Mouse (Mus musculus) embryonic facial prominence, embryonic 15.5 days (tissue): Measurements from ENCODE around the gene Atp6v1g2. TPM values are rescaled to one million over a fixed set of nuclear protein-coding genes. Genes with fewer than 3 reads are reported as not detected.

Experiments
- ATAC-seq: fragments of 200-750 bp; cut with Nextera tagmentation; 2 replicates; pipeline ENCODE4 v1.8.0; 2017; ENCODE audit warnings: low read depth, moderate TSS enrichment; ENCODE audit not compliant: insufficient number of reproducible peaks, low FRiP score, low TSS enrichment
- H3K27ac ChIP-seq: fragments of 300-500 bp; sonication (generic); replicated peaks from 2 replicates; pipeline ENCODE4 v1.5.1; 2015; ENCODE audit warnings: mild to moderate bottlenecking, inconsistent platforms
- H3K27me3 ChIP-seq: fragments of 300-500 bp; sonication (generic); 2 replicates; pipeline ENCODE4 v1.6.1; 2015; ENCODE audit warnings: inconsistent platforms
- H3K36me3 ChIP-seq: fragments of 300-500 bp; sonication (generic); 2 replicates; pipeline ENCODE4 v1.6.1; 2015; ENCODE audit warnings: mild to moderate bottlenecking, inconsistent platforms
- H3K4me1 ChIP-seq: fragments of 300-500 bp; sonication (generic); 2 replicates; pipeline ENCODE4 v1.6.1; 2015; ENCODE audit warnings: inconsistent platforms
- H3K4me2 ChIP-seq: fragments of 300-500 bp; sonication (generic); replicated peaks from 2 replicates; pipeline ENCODE4 v1.6.1; 2015; ENCODE audit warnings: mild to moderate bottlenecking, inconsistent platforms
- H3K4me3 ChIP-seq: fragments of 300-500 bp; sonication (generic); replicated peaks from 2 replicates; pipeline ENCODE4 v1.5.1; 2015; ENCODE audit warnings: mild to moderate bottlenecking, inconsistent platforms
- H3K9ac ChIP-seq: fragments of 300-500 bp; sonication (generic); 2 replicates; pipeline ENCODE4 v1.6.1; 2015; ENCODE audit warnings: inconsistent platforms
- H3K9me3 ChIP-seq: fragments of 300-500 bp; sonication (generic); replicated peaks from 2 replicates; pipeline ENCODE4 v1.6.1; 2016; ENCODE audit warnings: inconsistent platforms
- WGBS: fragments of 180-500 bp; shearing (Covaris S2); methylation state at CpG from one replicate; pipeline ENCODE4 v1.1.7; 2015; 5-methylcytosine and 5-hydroxymethylcytosine counted together
- polyA plus RNA-seq: library from polyadenylated mRNA; unstranded; fragments of >200 nt; fragmentation: Nextera tagmentation; extraction: Ambion mirVana; gene quantifications from 2 replicates; pipeline ENCODE4 v1.2.1, GENCODE M21; 2015

The Atp6v1g2 gene
- polyA plus RNA-seq, 1 experiment from 2014 or later = 4.4 TPM

GRCm38 (mm10) chr17:35258492-35259478 is 25.3 kb downstream of the Atp6v1g2 start:
- 64% methylated on average over 13 of the region's 14 CpGs for WGBS
- ATAC-seq = no peak
- no peak overlapping the region for H3K4me2 ChIP-seq
- H3K4me1 ChIP-seq = peaks cover 14% of the 10 kb centered on the region
- peaks cover 8% of the 10 kb centered on the region; the same call in 1 of the 2 replicates for H3K36me3 ChIP-seq
- H3K9me3 ChIP-seq = no peaks in the 10 kb centered on the region
- no peak overlapping the region for H3K27ac ChIP-seq
- no peak overlapping the region for H3K9ac ChIP-seq
- H3K4me3 ChIP-seq = no peak overlapping the region
- H3K27me3 ChIP-seq = peaks cover 22% of the 10 kb centered on the region

DNA sequence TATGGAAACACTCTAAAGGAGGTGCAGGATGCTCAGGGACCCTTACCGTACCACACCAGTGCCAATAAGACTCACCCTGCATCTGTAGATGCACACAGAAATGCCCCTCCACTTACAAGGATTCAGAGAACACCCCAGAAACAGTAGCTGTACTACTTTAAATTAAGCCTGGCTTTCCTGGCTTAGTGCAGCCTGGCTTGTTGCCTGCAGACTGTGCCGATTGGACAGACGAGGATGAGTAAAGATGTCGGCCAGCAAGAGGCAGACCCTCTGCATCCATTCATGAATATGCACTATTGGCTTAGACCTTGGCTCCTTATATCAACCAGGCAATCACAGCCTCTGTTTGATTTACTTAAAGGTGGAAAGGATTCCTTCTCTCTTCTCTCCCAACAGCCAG is 26.2 kb downstream of the Atp6v1g2 start:
- H3K9me3 ChIP-seq = no peaks in the 10 kb centered on the region
- H3K27ac ChIP-seq = no peak overlapping the region
- 76% methylated on average over 4 of the region's 4 CpGs for WGBS
- no peak for ATAC-seq
- no peak overlapping the region for H3K9ac ChIP-seq
- no peak overlapping the region for H3K4me2 ChIP-seq
- no peak overlapping the region for H3K4me3 ChIP-seq
- peaks cover 22% of the 10 kb centered on the region for H3K27me3 ChIP-seq
- H3K4me1 ChIP-seq = peaks cover 16% of the 10 kb centered on the region
- H3K36me3 ChIP-seq = no peaks in the 10 kb centered on the region

DNA sequence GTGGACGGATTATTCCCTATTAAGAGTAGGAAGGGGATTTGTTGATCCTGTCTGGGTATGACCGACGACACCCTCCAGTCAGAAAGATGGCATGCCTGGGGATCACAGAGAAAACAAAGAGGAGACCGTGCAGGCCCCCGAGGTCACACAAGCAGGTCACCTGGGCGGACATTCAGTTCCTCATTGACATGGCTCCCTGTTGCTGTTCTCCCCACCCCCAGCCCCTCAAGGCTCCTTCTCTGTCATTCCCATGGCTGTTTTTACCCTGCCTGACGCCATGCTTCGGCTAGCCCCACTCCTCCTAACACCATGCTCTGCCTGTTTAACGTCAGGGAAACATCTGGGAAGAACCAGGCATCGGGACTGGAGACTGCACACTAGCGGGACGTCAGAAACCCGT is 28.2 kb downstream of the Atp6v1g2 start:
- Histone ChIP-seq H3K36me3 (no peaks in the 10 kb centered on the region), H3K27ac (no peak overlapping the region), H3K27me3 (peaks cover 37% of the 10 kb centered on the region), H3K4me1 (peaks cover 16% of the 10 kb centered on the region), H3K4me3 (no peak overlapping the region), H3K9me3 (no peaks in the 10 kb centered on the region), H3K4me2 (no peak overlapping the region), H3K9ac (no peak overlapping the region)
- no peak for ATAC-seq
- 60% methylated on average over 13 of the region's 13 CpGs for WGBS

DNA sequence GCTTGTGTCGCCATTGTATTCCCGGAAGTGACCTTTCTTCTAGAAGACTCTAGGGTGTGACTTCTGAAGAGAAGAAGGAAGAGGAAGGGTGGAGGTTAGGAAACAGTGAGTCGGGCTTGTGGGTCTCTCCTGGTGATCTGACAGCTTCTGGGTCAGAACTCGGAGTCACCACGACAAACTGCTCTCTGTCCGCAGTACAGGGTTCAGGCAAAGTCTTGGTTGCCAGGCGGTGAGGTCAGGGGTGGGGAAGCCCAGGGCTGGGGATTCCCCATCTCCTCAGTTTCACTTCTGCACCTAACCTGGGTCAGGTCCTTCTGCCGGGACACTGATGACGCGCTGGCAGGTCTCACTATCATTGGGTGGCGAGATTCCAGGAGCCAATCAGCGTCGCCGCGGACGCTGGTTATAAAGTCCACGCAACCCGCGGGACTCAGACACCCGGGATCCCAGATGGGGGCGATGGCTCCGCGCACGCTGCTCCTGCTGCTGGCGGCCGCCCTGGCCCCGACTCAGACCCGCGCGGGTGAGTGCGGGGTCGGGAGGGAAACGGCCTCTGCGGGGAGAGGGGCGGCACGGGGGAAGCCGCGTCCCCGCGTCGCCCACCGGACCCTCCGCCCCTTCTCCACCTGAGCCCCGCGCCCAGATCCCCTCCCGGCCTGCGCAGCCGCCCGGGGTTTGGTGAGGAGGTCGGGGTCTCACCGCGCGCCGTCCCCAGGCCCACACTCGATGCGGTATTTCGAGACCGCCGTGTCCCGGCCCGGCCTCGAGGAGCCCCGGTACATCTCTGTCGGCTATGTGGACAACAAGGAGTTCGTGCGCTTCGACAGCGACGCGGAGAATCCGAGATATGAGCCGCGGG is 29.4 kb downstream of the Atp6v1g2 start, which contains the start of gene H2-D1:
H2-D1 (plus strand) TSS at position 67 of the 859 bp plus-strand sequence.
- Histone ChIP-seq H3K27ac (no peak within 1 kb of the TSS), H3K9ac (peak within 1 kb of the TSS; percentile 46; the same call in 1 of the 2 replicates), H3K4me3 (peak within 1 kb of the TSS; percentile 67), H3K4me2 (peak within 1 kb of the TSS; percentile 100), H3K36me3 (no peaks in the 10 kb centered on the region), H3K9me3 (no peaks in the 10 kb centered on the region), H3K27me3 (peaks cover 40% of the 10 kb centered on the region), H3K4me1 (peaks cover 16% of the 10 kb centered on the region)
- WGBS = 1% methylated on average over 73 of the region's 73 CpGs
- peak; percentile 88 for ATAC-seq

DNA sequence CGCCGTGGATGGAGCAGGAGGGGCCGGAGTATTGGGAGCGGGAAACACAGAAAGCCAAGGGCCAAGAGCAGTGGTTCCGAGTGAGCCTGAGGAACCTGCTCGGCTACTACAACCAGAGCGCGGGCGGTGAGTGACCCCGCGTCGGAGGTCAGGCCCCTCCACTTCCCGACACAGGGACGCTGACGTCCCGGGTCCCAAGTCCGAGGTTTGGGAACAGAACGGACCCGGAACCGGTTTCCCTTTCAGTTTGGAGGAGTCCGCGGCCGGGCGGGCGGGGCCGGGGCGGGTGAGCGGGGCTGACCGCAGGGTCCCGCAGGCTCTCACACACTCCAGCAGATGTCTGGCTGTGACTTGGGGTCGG is 30.0 kb downstream of the Atp6v1g2 start:
- peak; percentile 24; the same call in 1 of the 2 replicates for ATAC-seq
- H3K27me3 ChIP-seq = peaks cover 40% of the 10 kb centered on the region
- WGBS = 0% methylated on average over 29 of the region's 31 CpGs

DNA sequence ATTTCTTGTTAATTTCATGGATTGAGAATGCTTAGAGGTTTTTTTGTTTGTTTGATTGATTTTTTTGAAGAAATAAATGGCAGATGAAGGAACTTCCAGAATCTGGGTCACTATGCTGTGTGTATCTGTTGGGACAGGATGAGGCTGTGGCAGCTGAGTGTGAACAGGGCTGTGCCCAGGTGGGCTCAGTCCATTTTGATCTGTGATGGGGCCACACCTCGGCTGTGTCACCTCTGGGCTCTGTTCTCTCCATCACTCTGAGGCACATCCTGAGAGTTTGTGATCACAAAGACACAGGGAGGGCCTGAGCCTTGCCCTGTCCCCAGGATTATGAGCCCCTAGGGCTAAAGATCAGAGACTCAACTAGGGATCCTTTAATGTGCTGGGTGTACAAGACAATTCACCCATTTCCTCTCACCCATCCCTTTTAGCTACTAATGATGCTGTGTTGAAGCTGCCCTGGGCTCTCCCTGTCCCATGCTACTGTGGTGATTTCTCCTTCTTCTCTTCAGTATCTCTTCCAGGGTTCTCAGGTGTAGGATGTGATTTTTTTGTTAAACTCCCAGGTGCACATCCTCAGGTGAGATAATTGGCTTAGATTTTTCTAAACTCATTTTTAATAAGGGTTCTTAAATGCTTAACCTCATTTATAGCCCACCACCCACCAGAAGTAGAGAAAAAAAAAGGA is 34.1 kb downstream of the Atp6v1g2 start:
- Histone ChIP-seq H3K27me3 (peaks cover 27% of the 10 kb centered on the region), H3K27ac (no peak overlapping the region), H3K9me3 (no peaks in the 10 kb centered on the region), H3K4me2 (no peak overlapping the region), H3K9ac (no peak overlapping the region), H3K4me1 (peaks cover 15% of the 10 kb centered on the region), H3K4me3 (no peak overlapping the region), H3K36me3 (no peaks in the 10 kb centered on the region)
- WGBS = 83% methylated on average over 1 of the region's 1 CpGs
- ATAC-seq = no peak

More for the DNA sequence above, 30.0 kb downstream of the Atp6v1g2 start:
- peak overlapping the region; percentile 67 for H3K4me3 ChIP-seq
- H3K4me1 ChIP-seq = peaks cover 16% of the 10 kb centered on the region
- no peaks in the 10 kb centered on the region for H3K9me3 ChIP-seq
- H3K36me3 ChIP-seq = no peaks in the 10 kb centered on the region
- no peak overlapping the region for H3K27ac ChIP-seq
- H3K4me2 ChIP-seq = peak overlapping the region; percentile 100
- 0 out of 2 replicates have a peak overlapping the region, but pooled peaks have one; percentile 46 for H3K9ac ChIP-seq

DNA sequence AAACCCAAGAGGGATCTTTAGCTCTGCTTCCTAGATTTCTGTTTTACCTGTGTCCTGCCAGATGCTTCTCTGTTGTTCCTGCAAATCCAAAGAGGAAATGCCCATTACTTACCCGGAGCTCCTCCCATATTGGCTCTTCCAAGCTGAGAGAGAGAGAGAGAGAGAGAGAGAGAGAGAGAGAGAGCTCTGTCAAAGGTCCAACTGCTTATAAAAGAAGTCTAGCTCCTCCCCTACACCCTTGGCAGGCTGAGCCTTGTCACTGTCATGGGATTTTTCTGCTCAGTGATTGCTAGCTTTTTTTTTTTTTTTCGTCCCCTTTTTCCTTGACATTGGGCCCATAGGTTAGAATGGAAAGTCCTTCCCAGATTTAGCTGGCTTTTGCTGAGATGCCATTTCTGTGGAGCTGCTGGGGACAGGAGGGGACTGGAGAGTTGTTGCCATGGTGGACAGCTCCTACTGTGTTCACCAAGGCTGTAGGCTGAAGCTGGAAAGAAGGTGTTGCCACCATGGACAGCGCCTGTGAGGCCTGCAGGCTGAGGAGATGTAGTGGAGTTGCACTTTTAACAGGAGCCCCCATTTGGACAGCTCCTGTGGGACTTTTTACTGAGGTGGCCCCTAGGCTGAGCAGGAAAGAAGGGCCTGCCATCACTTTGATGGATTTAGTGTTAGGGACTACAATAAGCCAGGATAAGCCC is 36.3 kb downstream of the Atp6v1g2 start:
- H3K9ac ChIP-seq = no peak overlapping the region
- no peaks in the 10 kb centered on the region for H3K9me3 ChIP-seq
- H3K4me1 ChIP-seq = no peaks in the 10 kb centered on the region
- H3K36me3 ChIP-seq = no peaks in the 10 kb centered on the region
- 28% methylated on average over 3 of the region's 3 CpGs for WGBS
- no peak overlapping the region for H3K4me3 ChIP-seq
- no peak overlapping the region for H3K27ac ChIP-seq
- peaks cover 16% of the 10 kb centered on the region for H3K27me3 ChIP-seq
- H3K4me2 ChIP-seq = no peak overlapping the region
- ATAC-seq = peak; percentile 29; the same call in 1 of the 2 replicates

- 71% methylated on average over 3 of the region's 3 CpGs for WGBS
- Histone ChIP-seq H3K4me1 (no peaks in the 10 kb centered on the region), H3K4me3 (no peak overlapping the region), H3K36me3 (no peaks in the 10 kb centered on the region), H3K9me3 (no peaks in the 10 kb centered on the region), H3K4me2 (no peak overlapping the region), H3K27ac (no peak overlapping the region), H3K27me3 (peaks cover 23% of the 10 kb centered on the region), H3K9ac (no peak overlapping the region)
- no peak for ATAC-seq
These were observed 38.8 kb downstream of the Atp6v1g2 start for GRCm38 (mm10) chr17:35272249-35272648.

DNA sequence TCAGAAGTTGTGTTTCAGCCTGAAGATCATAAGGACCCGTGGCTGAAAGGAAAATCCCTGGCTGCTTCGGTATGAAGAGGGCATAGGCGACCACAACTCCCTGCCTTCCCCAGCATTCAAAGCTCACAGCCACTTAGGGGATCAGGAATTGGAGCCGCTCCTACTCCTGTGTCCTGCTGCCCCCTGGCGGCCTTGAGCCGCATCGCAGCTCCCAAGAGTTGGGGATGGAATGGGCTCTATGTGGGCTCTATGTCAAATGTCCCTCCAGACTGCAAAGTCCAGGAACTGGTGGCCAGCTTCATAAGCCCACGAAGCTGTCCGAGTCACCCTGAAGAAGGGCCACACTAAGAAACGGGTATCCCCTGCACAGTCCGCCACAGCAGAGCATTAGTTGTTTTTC is 41.3 kb downstream of the Atp6v1g2 start:
- no peak overlapping the region for H3K4me2 ChIP-seq
- no peaks in the 10 kb centered on the region for H3K36me3 ChIP-seq
- 5% methylated on average over 11 of the region's 11 CpGs for WGBS
- H3K4me1 ChIP-seq = no peaks in the 10 kb centered on the region
- no peak overlapping the region; the same call in 1 of the 2 replicates for H3K9ac ChIP-seq
- H3K27me3 ChIP-seq = peaks cover 23% of the 10 kb centered on the region
- peak; percentile 57; the same call in 1 of the 2 replicates for ATAC-seq
- no peak overlapping the region for H3K4me3 ChIP-seq
- H3K9me3 ChIP-seq = no peaks in the 10 kb centered on the region
- no peak overlapping the region for H3K27ac ChIP-seq

GRCm38 (mm10) chr17:35276304-35276864 is 42.9 kb downstream of the Atp6v1g2 start:
- WGBS = 16% methylated on average over 13 of the region's 13 CpGs
- ATAC-seq = no peak
- H3K27me3 ChIP-seq = peaks cover 23% of the 10 kb centered on the region

More at GRCm38 (mm10) chr17:35276304-35276864, 42.9 kb downstream of the Atp6v1g2 start:
- Histone ChIP-seq H3K36me3 (no peaks in the 10 kb centered on the region), H3K9me3 (no peaks in the 10 kb centered on the region), H3K4me2 (no peak overlapping the region), H3K9ac (no peak overlapping the region), H3K27ac (no peak overlapping the region), H3K4me1 (no peaks in the 10 kb centered on the region), H3K4me3 (no peak overlapping the region)
